Mouse (Mus musculus) lung, postnatal 10 days (tissue): ENCODE measurements around the gene Kctd7.

Source experiments
- DNase-seq: peaks from one replicate; pipeline ENCODE4 v3.0.0; 2021

Kctd7 gene

DNA sequence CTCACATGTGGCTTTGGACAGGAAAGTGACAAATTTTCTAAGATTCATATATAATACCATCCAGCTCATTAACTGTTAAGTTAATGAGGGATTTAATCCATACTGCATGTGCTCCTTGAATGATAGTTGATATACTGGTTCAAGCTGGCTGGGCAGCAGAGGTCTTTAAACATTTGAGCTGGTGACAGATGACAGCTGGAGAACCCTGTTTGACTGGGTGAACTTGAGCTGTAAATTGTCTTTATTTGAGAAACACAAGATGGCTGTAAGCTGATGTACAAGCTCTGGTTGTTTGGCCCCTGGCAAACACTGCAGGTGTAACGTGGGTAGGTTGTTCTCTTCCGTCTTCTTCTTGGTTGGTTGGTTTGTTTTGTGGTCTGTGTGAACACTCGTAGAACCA is 49.1 kb downstream of the Kctd7 start:
- no peak for DNase-seq

DNA sequence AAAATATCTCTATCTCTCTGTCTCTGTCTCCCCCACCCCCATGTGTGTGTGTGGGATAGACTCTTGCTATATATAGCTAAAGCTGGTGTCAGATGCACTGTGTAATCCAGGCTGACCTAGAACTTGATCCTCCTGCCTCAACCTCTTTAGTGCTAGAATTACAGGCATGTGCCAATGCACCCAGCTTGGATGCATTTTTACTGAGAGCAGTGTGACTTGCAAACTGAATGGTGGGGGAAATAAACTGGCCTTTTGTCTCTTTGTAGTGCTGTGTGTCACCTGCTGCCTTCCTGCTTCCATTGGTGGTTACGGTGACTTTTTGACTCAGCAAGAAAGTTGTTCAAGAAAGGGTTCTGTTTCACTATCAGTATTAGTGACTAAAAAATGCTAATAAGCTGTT is 51.6 kb downstream of the Kctd7 start:
- DNase-seq, result no peak

DNA sequence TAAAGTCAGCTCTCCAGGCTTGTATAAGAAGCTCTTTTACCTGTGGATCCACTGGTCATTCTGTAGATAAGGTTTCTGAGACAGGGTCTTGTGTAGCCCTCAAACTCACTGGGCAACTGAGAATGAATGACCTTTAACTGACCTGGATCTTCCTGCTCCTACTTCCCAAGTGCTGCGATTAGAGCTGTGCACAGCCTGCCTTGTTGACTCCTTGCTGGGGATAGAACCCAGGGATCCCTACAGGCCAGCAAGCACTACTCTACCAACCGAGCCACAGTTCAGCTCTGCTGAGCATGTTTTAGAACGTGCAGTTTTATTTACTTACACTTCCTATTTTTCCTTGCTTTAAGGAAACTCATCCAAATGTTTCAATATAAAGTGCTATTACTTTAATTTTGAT is 52.8 kb downstream of the Kctd7 start:
- no peak for DNase-seq

DNA sequence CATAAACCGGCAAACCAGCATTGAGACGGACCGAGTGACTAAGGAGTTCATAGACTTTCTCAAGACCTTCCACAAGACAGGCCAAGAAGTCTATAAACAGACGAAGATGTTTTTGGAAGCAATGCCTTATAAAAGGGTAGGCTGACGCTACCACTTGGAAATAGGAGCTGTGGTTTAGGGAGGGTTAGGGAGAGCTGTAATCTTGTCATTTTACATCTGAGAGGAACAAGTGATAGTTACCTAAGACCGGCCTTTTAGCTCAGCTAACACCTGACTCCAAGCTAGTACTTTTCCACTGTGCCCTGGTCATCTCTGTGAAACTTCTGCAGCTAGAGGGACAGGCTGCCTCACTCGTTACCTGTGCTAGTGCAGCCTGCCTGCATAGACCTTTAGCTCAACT is 53.3 kb downstream of the Kctd7 start:
- no peak for DNase-seq

DNA sequence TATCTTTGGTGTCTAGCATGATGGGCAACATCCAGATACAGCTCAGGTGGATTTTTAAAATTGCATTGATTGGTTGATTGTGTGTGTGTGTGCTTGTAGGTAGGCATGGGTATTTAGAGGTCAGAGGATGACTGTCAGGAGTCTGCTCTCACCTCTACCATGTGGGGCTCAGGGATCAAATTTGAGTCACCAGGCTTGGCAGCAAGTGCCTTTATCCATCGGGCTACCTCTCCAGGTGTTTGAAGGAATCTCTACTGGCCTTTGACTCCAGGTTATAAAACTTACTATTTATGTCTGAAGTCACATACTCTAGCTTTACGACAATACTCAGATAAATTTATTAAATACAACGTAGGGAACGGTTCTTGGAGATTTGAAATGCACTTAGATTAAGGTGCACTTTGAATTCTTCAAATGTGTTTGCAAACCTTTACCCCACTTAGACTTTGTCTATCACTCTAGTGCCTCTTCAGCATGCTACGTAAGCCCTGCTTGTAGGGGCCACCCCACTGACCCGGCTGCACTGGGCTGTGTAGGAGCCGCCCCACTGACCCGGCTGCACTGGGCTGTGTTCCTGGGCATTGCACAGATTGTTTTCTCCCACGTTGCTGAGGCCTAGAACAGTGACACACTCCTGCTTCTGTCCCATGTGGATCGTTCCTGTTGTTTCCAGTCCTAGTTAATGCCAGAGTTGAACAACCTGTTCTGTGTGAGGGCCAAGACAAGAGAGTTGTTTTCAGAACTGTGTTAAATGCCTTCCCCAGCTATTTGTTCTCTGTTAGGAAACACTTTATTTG is 55.8 kb downstream of the Kctd7 start:
- DNase-seq, result peak; percentile 57

DNA sequence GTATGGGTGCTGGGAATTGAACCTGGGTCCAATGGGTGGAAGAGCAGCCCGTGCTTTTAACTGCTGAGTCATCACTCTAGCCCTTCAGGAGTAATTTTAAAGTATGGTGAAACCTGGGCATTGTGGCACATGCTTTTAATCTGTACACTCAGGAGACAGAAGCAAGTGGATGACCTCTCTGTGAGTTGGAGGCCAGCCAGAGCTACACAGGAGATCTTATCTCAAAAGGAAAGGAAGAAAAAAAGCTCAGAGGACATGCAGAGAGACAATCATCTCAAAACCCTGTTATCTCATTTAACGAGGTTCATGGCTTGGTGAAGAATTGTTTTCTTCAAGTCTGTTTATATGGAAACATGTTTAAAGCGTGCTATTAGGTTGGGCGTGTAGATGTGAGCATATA is 59.3 kb downstream of the Kctd7 start:
- no peak for DNase-seq

DNA sequence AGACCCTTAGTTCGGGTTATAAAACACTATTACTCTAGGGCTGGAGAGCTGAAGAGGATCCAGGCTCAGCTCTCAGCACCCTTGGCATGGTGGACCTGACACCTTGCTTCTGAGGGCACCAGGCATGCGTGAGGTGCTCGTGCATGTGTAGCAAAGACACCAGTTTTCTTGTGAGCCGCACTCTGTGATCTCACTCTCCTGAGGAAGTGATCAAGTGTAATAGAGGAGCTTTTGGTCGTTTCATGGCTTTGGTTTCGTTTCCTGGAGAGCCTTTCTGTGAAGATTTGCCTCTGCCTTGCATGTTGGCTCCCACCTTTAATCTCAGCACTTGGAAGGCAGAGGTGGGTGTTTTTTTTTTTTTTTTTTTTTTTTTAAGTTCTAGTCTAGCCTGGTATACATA is 59.9 kb downstream of the Kctd7 start:
- no peak for DNase-seq
